Mouse (Mus musculus): ENCODE results near the gene Carnmt1. TPM values are rescaled to one million over a fixed set of nuclear protein-coding genes. Genes with fewer than 3 reads are reported as not detected.

The Carnmt1 gene
- total RNA-seq, 2 experiments from 2014 or later, result 8.9 to 9.4 TPM

DNA sequence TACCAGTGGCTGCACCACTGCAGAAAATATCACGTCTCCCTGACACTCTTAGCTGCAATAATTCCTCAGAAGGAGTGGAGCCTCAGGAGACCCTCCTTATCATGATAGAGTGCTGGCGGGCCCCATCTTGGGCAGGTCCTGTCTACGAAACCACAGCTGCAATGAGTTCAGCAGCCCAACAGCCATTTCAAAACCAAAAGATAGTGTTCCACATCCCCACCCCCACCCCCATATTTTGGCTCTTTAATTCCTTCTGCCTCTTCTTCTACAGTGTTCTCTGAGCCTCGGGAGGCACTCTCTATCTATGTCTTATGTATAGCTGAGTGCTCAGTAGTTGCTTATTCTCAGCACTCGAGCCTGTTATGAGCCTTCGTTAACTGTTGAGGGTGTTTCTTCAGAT lies 20.1 kb upstream of the Carnmt1 start:
- intact Hi-C loops (cut with DNase I), result no loop called here
- no peak for DNase-seq (ENCODE audit: extremely low spot score in 1 of 2, low spot score in 2 of 2)

- intact Hi-C loops (cut with DNase I), result no loop called here
- DNase-seq (ENCODE audit: extremely low spot score in 1 of 2, low spot score in 2 of 2), result no peak
Measured at GRCm38 (mm10) chr19:18652592-18652991, 18.0 kb upstream of the Carnmt1 start.

- intact Hi-C loops (cut with DNase I), result no loop called here
- no peak for DNase-seq (ENCODE audit: extremely low spot score in 1 of 2, low spot score in 2 of 2)
Measured at GRCm38 (mm10) chr19:18653058-18653457, 17.5 kb upstream of the Carnmt1 start.

DNA sequence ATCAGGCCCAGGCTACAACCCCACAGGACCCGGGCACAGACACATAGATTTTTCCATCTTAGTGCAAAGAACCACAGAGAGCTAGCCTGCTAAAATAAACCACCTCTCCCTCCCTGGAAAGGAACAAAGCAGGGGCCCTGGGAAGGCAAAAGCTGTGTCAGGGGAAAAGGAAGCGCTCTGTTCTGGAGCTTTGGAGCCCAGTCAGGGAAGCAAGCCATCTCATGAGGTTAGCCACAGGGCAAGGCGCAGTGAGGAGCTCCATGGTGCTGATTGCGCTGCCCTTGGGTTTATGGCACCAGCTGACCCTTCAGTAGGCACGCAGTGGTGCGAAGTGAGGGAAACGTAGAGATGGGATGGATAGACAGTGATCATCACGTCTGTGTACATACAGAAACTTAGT lies 16.2 kb upstream of the Carnmt1 start:
- no peak for DNase-seq (ENCODE audit: extremely low spot score in 1 of 2, low spot score in 2 of 2)
- intact Hi-C loops (cut with DNase I), result no loop called here

DNA sequence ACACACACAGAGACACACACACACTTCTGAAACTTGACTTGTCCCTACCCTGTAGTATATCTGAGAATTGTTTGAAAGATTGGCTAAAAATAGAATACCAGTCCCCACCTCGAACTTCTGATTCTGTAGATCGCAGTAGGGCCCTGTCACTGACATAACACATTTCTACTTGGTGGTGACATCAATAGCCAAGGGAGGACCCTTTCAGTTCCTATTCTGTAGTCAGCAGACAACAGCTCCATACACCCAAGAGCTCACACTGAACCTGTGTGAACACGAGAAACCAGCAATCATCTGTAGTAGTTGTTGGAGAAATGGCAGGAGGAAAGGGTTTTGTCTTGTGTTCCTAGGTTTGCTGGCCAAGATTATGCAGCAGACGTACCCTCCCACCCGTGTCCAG lies 15.6 kb upstream of the Carnmt1 start:
- no peak for DNase-seq (ENCODE audit: extremely low spot score in 1 of 2, low spot score in 2 of 2)
- intact Hi-C loops (cut with DNase I), result no loop called here

DNA sequence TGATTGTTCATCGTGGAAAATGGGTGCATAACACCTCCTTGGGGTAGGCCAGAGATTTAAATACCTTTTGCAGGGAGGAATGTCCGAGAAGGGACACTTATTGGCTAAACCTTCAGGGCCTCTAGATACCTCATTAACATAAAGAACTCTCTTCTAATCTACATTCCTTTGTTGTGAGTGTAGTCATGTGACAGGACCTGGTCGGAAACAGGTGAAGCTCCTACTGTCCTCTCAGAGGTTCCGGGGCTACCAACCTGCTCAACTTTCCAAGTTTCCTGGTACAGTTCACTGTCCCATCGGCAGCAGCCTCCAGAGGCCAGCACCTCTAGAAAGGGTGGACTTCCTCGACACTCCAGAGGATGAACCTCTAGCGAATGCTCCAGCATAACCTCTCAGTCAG lies 14.6 kb upstream of the Carnmt1 start:
- intact Hi-C loops (cut with DNase I), result no loop called here
- no peak for DNase-seq (ENCODE audit: extremely low spot score in 1 of 2, low spot score in 2 of 2)

GRCm38 (mm10) chr19:18658473-18658872 lies 12.1 kb upstream of the Carnmt1 start:
- intact Hi-C loops (cut with DNase I), result no loop called here

GRCm38 (mm10) chr19:18659349-18659748 lies 11.2 kb upstream of the Carnmt1 start:
- intact Hi-C loops (cut with DNase I), result no loop called here

More at GRCm38 (mm10) chr19:18658473-18658872, 12.1 kb upstream of the Carnmt1 start:
- no peak for DNase-seq (ENCODE audit: extremely low spot score in 1 of 2, low spot score in 2 of 2)

DNA sequence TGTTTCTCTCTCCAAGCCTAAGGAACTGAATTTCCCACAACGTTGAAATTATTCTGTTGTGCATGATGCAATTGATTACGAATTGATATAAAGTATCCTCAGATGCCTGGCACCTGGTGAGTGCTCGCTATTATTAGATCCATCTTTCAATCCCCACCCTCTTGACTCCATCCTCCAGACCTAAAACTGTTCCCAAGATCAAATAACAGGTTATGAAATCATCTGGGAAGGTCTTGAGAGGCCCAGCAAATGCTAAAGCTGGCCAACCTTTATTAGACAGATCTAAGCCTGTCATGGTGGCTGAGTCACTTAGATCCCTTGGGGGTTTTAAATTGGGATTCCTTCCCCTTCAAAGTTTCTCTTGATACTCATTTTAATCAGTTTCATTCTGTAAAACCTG lies 10.1 kb upstream of the Carnmt1 start:
- no peak for DNase-seq (ENCODE audit: extremely low spot score in 1 of 2, low spot score in 2 of 2)
- intact Hi-C loops (cut with DNase I), result no loop called here

More at GRCm38 (mm10) chr19:18659349-18659748, 11.2 kb upstream of the Carnmt1 start:
- DNase-seq (ENCODE audit: extremely low spot score in 1 of 2, low spot score in 2 of 2), result no peak

- intact Hi-C loops (cut with DNase I), result no loop called here
- DNase-seq (ENCODE audit: extremely low spot score in 1 of 2, low spot score in 2 of 2), result no peak
Measured at GRCm38 (mm10) chr19:18661683-18662082, 8.9 kb upstream of the Carnmt1 start.

DNA sequence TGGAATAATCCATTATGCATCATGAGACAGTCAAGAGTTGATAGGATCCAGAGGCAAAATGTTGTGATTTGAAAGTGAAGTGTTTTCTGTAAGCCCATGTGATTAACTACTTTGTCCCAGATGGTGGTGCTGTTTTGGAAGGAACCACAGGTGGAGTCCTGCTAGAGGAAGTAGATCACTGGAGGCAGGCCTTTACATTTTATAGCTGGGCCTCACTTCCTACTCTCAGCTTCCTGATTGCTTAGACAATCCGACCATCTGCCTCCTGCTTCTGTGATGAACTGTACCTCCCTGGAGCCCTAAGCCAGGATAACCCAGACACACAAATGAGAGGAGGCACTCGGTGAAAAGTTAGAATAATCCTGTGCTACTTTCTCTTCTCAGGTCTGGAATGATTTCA lies 6.7 kb upstream of the Carnmt1 start:
- no peak for DNase-seq (ENCODE audit: extremely low spot score in 1 of 2, low spot score in 2 of 2)
- intact Hi-C loops (cut with DNase I), result no loop called here

- no peak for DNase-seq (ENCODE audit: extremely low spot score in 1 of 2, low spot score in 2 of 2)
- intact Hi-C loops (cut with DNase I), result no loop called here
Measured at GRCm38 (mm10) chr19:18666966-18667365, 3.6 kb upstream of the Carnmt1 start.

DNA sequence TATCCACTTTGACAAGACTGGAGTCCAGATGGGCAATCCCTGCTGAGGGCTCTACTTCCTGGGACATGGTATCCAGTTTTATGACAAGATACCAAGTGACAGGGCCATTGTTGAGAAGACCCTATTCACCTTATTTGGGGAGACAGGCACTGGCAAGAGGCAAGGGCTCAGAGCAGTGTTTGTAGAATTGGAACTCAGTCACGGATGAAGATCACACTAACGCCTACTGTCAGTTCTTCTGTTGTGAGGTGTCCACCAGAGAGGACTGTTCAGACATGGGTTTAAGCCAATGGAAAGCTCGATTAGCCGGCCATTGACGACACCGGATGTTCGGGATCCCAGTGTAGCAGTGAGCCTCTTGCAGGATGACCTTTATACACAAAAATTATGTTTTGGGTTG lies 1.0 kb upstream of the Carnmt1 start:
- intact Hi-C loops (cut with DNase I), result no loop called here
- DNase-seq (ENCODE audit: extremely low spot score in 1 of 2, low spot score in 2 of 2), result no peak

GRCm38 (mm10) chr19:18671056-18671741 lies 635 bp downstream of the Carnmt1 start:
- intact Hi-C loops (cut with DNase I), result no loop called here

DNA sequence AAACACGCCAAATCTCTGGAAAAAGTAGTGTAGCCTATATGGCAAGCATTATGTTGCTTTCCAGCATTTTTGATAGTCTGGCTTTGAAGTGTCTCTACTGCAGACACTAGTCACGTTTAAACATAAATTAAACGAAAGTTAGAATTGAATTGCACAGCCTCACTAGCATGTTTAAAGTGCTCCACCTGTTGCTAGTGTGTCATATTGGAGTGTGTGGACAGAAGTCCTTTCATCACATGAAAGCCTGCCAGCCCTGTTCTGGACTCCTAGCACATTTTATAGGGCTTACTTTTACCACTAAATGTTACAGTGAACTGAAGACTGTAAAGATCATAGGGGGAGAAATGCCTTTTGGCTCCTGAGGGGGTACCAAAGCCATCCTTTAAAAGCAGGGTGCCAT lies 1.9 kb downstream of the Carnmt1 start:
- intact Hi-C loops (cut with DNase I), result no loop called here
- no peak for DNase-seq (ENCODE audit: extremely low spot score in 1 of 2, low spot score in 2 of 2)

More at GRCm38 (mm10) chr19:18671056-18671741, 635 bp downstream of the Carnmt1 start:
- peak; percentile 16 to 67 for DNase-seq (ENCODE audit: extremely low spot score in 1 of 2, low spot score in 2 of 2)

GRCm38 (mm10) chr19:18673116-18673515 lies 2.6 kb downstream of the Carnmt1 start:
- intact Hi-C loops (cut with DNase I), result no loop called here
- DNase-seq (ENCODE audit: extremely low spot score in 1 of 2, low spot score in 2 of 2), result no peak

DNA sequence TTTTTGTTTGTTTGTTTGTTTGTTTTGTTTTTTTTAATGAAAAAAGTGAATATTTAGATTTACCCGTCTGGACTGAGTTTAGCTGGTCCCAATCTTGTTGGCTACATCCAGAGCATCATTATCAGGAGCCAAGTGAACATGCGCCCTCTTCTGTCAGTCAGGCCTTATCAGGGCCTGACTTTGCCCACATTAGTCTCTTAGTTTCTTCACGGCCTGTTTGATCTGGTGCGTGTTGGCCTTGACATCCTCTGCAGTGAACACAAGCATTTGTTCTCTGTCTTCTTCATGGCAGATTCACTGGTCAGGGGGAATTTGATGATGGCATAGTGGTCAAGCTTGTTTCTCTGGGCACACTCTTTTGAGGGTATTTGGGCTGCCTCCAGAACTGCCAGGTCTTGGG lies 11.6 kb downstream of the Carnmt1 start:
- intact Hi-C loops (cut with DNase I), result no loop called here
- DNase-seq (ENCODE audit: extremely low spot score in 1 of 2, low spot score in 2 of 2), result no peak

- peak in 1 of 2 experiments; percentile 27 for DNase-seq (ENCODE audit: extremely low spot score in 1 of 2, low spot score in 2 of 2)
- intact Hi-C loops (cut with DNase I), result no loop called here
Measured at GRCm38 (mm10) chr19:18687556-18687955, 17.0 kb downstream of the Carnmt1 start.

- no peak for DNase-seq (ENCODE audit: extremely low spot score in 1 of 2, low spot score in 2 of 2)
- intact Hi-C loops (cut with DNase I), result no loop called here
Measured at GRCm38 (mm10) chr19:18692176-18692575, 21.6 kb downstream of the Carnmt1 start.

- no peak for DNase-seq (ENCODE audit: extremely low spot score in 1 of 2, low spot score in 2 of 2)
- intact Hi-C loops (cut with DNase I), result no loop called here
Measured at GRCm38 (mm10) chr19:18692768-18693167, 22.2 kb downstream of the Carnmt1 start.

- intact Hi-C loops (cut with DNase I), result no loop called here
Measured at GRCm38 (mm10) chr19:18695116-18695515, 24.6 kb downstream of the Carnmt1 start.

More at GRCm38 (mm10) chr19:18695116-18695515, 24.6 kb downstream of the Carnmt1 start:
- no peak for DNase-seq (ENCODE audit: extremely low spot score in 1 of 2, low spot score in 2 of 2)

Measured in left cerebral cortex, postnatal 10 days (tissue).